Mouse (Mus musculus) liver, postnatal 0 days (tissue): Measurements from ENCODE around the gene Sike1. TPM values are rescaled to one million over a fixed set of nuclear protein-coding genes. Genes with fewer than 3 reads are reported as not detected.

Experiments
- ATAC-seq: fragments of 200-750 bp; cut with Nextera tagmentation; 2 replicates; pipeline ENCODE4 v1.8.0; 2017; ENCODE audit warnings: mild to moderate bottlenecking, moderate library complexity
- DNase-seq: peaks from one replicate; pipeline ENCODE4 v3.0.0-alpha.2; 2016
- H3K27ac ChIP-seq: fragments of 300-500 bp; sonication (generic); 2 replicates; pipeline ENCODE4 v1.5.1; 2014; ENCODE audit warnings: antibody characterized with exemption, moderate library complexity, mild to moderate bottlenecking, low read depth
- H3K27me3 ChIP-seq: fragments of 300-500 bp; sonication (generic); 2 replicates; pipeline ENCODE4 v1.6.1; 2014; ENCODE audit warnings: low read length, control low read depth, mixed read lengths; ENCODE audit not compliant: insufficient read depth
- H3K36me3 ChIP-seq: fragments of 300-500 bp; sonication (generic); replicated peaks from 2 replicates; pipeline ENCODE4 v1.6.1; 2014; ENCODE audit warnings: mild to moderate bottlenecking, control low read depth, low read length, moderate library complexity, mixed read lengths; ENCODE audit not compliant: insufficient read depth
- H3K4me1 ChIP-seq: fragments of 300-500 bp; sonication (generic); 2 replicates; pipeline ENCODE4 v1.6.1; 2014; ENCODE audit warnings: antibody characterized with exemption, mild to moderate bottlenecking, control low read depth; ENCODE audit not compliant: insufficient read depth
- H3K4me2 ChIP-seq: fragments of 300-500 bp; sonication (generic); 2 replicates; pipeline ENCODE4 v1.6.1; 2014; ENCODE audit warnings: low read depth, mild to moderate bottlenecking, low read length, moderate library complexity, mixed read lengths
- H3K4me3 ChIP-seq: fragments of 300-500 bp; sonication (generic); 2 replicates; pipeline ENCODE4 v1.5.1; 2014; ENCODE audit warnings: low read depth, low read length
- H3K9ac ChIP-seq: fragments of 300-500 bp; sonication (generic); replicated peaks from 2 replicates; pipeline ENCODE4 v1.6.1; 2014; ENCODE audit warnings: mild to moderate bottlenecking, moderate library complexity
- H3K9me3 ChIP-seq: fragments of 300-500 bp; sonication (generic); 2 replicates; pipeline ENCODE4 v1.6.1; 2016; ENCODE audit warnings: mild to moderate bottlenecking, control low read depth, low read length, mixed read lengths
- CTCF ChIP-seq: sonication (generic); IDR thresholded peaks from 2 replicates; pipeline ENCODE4 v1.5.1; 2016; ENCODE audit warnings: antibody characterized with exemption, low read depth
- EP300 ChIP-seq: IDR thresholded peaks from 2 replicates; pipeline ENCODE4 v1.6.1; 2016; ENCODE audit warnings: antibody characterized with exemption, low read depth, mild to moderate bottlenecking
- WGBS: fragments of 180-500 bp; shearing (Covaris S2); extraction: QIAGEN DNeasy Blood & Tissue Kit; methylation state at CpG from one replicate; pipeline ENCODE4 v1.1.7; 2014; ENCODE audit not compliant: insufficient replicate concordance; 5-methylcytosine and 5-hydroxymethylcytosine counted together
- polyA plus RNA-seq: library from polyadenylated mRNA; unstranded; fragments of >200 nt; fragmentation: Nextera tagmentation; extraction: Ambion mirVana; gene quantifications from 2 replicates; pipeline ENCODE4 v1.2.1, GENCODE M21; 2015

Gene Sike1
- polyA plus RNA-seq, 1 experiment from 2014 or later = 15.8 TPM

DNA sequence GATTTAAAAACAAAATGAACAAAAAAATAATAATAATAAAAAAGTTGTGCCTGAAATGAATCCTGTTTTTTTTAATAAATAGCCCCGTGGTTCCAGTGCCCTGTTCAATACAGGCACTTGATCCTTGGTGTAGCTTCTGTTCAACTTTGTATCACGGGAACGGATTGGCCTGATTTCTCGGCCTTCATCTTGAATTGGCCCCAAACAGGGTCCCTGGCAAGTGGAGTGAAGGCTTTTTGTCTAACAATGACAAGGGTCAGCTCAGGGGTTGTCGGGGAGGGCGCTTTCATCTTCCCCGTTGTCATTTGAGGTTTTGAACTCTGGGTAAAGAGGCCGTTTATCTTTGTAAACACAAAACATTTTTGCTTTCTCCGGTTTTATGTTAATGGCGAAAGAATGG, 62.2 kb downstream of the Sike1 start:
- 0 out of 2 replicates have a peak, but pooled peaks cover 3% of the 10 kb centered on the region for H3K4me1 ChIP-seq
- no peak overlapping the region; the same call in 1 of the 2 replicates for H3K9ac ChIP-seq
- peak overlapping the region; percentile 72 for H3K4me2 ChIP-seq
- 6% methylated on average over 10 of the region's 10 CpGs for WGBS
- peak overlapping the region; percentile 90 for H3K4me3 ChIP-seq
- no peaks in the 10 kb centered on the region for H3K9me3 ChIP-seq
- no peak for DNase-seq
- TF ChIP-seq CTCF = no peak
- no peak for TF ChIP-seq EP300
- H3K27me3 ChIP-seq = no peaks in the 10 kb centered on the region
- peak overlapping the region; percentile 11; the same call in 1 of the 2 replicates for H3K27ac ChIP-seq
- ATAC-seq = peak; percentile 22
- H3K36me3 ChIP-seq = peaks cover 58% of the 10 kb centered on the region

Other genes with a start within 250 kb of the Sike1 start
- 0.04 TPM in 1 of 2 replicates, not detected in the other for gene Tshb, start 213.0 kb upstream of the Sike1 start, polyA plus RNA-seq
- not detected in 2 replicates for gene Sycp1, start 59.6 kb upstream of the Sike1 start, polyA plus RNA-seq
- 2.1 and 2.2 TPM in 2 replicates for gene Nr1h5, start 31.6 kb upstream of the Sike1 start, polyA plus RNA-seq
- 75.0 and 85.1 TPM in 2 replicates for gene Csde1, start 24.7 kb downstream of the Sike1 start, polyA plus RNA-seq
- gene Nras, start 62.6 kb downstream of the Sike1 start, polyA plus RNA-seq = 16.2 and 19.4 TPM in 2 replicates
- gene Ampd1, start 78.3 kb downstream of the Sike1 start, polyA plus RNA-seq = 0.37 TPM in 1 of 2 replicates, not detected in the other
- gene Dennd2c, start 106.9 kb downstream of the Sike1 start, polyA plus RNA-seq = 2.7 and 2.8 TPM in 2 replicates
- gene Bcas2, start 175.9 kb downstream of the Sike1 start, polyA plus RNA-seq = 71.7 and 73.7 TPM in 2 replicates